26 mouse cellular contexts compared by ENCODE assay signal in the genomic region with DNA sequence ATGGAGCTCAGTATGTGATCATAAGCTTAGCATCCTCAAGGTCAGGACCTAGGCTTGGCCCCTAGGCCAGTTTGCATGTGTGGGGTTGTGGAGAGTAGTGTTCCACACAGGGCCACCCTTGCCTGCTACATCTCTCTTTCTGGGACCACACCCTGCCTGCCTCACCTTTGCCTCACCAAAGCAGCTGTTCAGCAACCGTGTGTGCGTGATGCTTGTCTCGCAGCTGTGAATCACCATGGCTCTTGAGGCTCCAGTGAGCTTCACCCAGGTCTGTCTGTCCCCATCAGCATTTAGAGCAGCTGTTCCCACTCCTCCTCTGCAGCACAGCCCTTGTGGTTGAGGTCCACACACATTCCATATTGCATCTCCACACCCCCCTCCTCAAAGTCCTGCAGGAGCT. TPM values are rescaled to one million over a fixed set of nuclear protein-coding genes. Genes with fewer than 3 reads are reported as not detected.
"Had no signal": no experiment of that assay in that cellular context is flagged by ENCODE, and none has a peak within 500 bp of the region (broad histone marks: within the 10 kb centered on the region; RNA-seq: fewer than 3 reads in every experiment).

No protein-coding gene starts in this region.

- H3K9me3 ChIP-seq: heart, embryonic 12.5 days; hindbrain, embryonic 13.5 days; hindbrain, embryonic 15.5 days; intestine, embryonic 15.5 days; limb, embryonic 13.5 days; limb, embryonic 15.5 days; liver, embryonic 12.5 days had no signal

- H3K36me3 ChIP-seq: hindbrain, embryonic 13.5 days; hindbrain, embryonic 15.5 days; intestine, embryonic 15.5 days; limb, embryonic 13.5 days; liver, embryonic 12.5 days had no signal

- H3K27me3 ChIP-seq: heart, embryonic 12.5 days; hindbrain, embryonic 13.5 days; hindbrain, embryonic 15.5 days; intestine, embryonic 15.5 days; limb, embryonic 13.5 days; limb, embryonic 15.5 days had no signal

- H3K27ac ChIP-seq: heart, adult 2 months; hindbrain, embryonic 13.5 days; hindbrain, embryonic 15.5 days; intestine, embryonic 15.5 days; kidney, postnatal 0 days; layer of hippocampus, adult 2 months; limb, embryonic 13.5 days; limb, embryonic 15.5 days; liver, embryonic 12.5 days; liver, embryonic 14.5 days had no signal

- H3K4me3 ChIP-seq: gastrocnemius, adult 2 months; heart, adult 2 months; heart, embryonic 12.5 days; hindbrain, embryonic 13.5 days; hindbrain, embryonic 15.5 days; intestine, embryonic 15.5 days; layer of hippocampus, adult 2 months; limb, embryonic 13.5 days; limb, embryonic 15.5 days; liver, embryonic 12.5 days had no signal

- H3K9ac ChIP-seq: heart, embryonic 12.5 days; hindbrain, embryonic 13.5 days; hindbrain, embryonic 15.5 days; intestine, embryonic 15.5 days; limb, embryonic 13.5 days; limb, embryonic 15.5 days; liver, embryonic 12.5 days; liver, embryonic 14.5 days had no signal

- ATAC-seq: inflammation-experienced regulatory T-cells, adult 6 months; intestine, embryonic 15.5 days; intestine, postnatal 0 days; liver, embryonic 12.5 days had no signal

- H3K4me2 ChIP-seq: heart, embryonic 12.5 days; hindbrain, embryonic 13.5 days; hindbrain, embryonic 15.5 days; intestine, embryonic 15.5 days; limb, embryonic 13.5 days; limb, embryonic 15.5 days; liver, embryonic 12.5 days had no signal

- DNase-seq: gastrocnemius, adult 2 months; gastrocnemius, postnatal 10 days; gastrocnemius, postnatal 25 days; heart, adult 11 months; heart, adult 2 months; heart, postnatal 10 days; heart, postnatal 36 days; kidney, adult 18-20 months; kidney, adult 8-10 months; kidney, postnatal 14 days; kidney, postnatal 4 days; layer of hippocampus, adult 9-11 months; layer of hippocampus, postnatal 36 days; left cerebral cortex, postnatal 4 days had no signal

RNA-seq across cellular contexts. Expression of a gene that starts 43.3 kb away (rescaled TPM):
- polyA plus RNA-seq: inflammation-experienced regulatory T-cells, adult 6 months had no signal
